Mouse (Mus musculus): Measurements from ENCODE around the gene Arid5a. TPM values are rescaled to one million over a fixed set of nuclear protein-coding genes. Genes with fewer than 3 reads are reported as not detected.

Arid5a gene
- total RNA-seq, 1 experiment: 7.9 TPM

DNA sequence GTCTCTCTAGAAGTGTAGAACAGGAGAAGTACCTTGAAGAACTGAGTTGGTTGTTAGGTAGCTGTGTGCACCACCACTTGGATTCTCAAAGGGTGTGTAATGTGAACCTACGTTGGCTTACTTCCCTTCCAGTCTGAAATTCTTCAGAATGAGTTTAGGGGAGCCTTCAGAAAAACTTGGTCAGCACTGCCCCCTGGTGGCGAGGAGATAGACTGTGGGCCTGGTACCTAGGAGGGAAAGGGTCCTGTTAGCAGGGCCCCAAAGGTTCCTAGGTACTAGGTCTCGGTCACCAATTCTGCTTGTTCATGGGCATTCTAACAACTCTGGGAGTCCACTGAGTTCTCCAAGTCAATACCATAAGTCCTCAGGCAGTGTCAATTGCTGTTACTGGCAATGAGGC, 28.3 kb upstream of the Arid5a start:
- peaks cover 0 to 4% of the 10 kb centered on the region in 2 experiments; a peak in 1 of 4 replicates for H3K4me1 ChIP-seq (ENCODE audit: control insufficient read depth in 2 of 2, insufficient read depth in 2 of 2, low read length in 2 of 2, poor library complexity in 1 of 2)
- in situ Hi-C loops (cut with MboI; ENCODE audit: low sequenced_read_pairs in 2 of 2, unreplicated experiment in 2 of 2): no loop called here
- no peak overlapping the region for H3K27ac ChIP-seq (ENCODE audit: insufficient read depth, low read depth, low read length, poor library complexity, severe bottlenecking)
- peak; percentile 74 for DNase-seq (ENCODE audit: low read depth, low spot score)
- no peak overlapping the region for H3K9ac ChIP-seq (ENCODE audit: insufficient read depth, low read depth, low read length, poor library complexity, severe bottlenecking)
- H3K36me3 ChIP-seq (ENCODE audit: control insufficient read depth, insufficient read depth, low read length, poor library complexity, severe bottlenecking): no peaks in the 10 kb centered on the region
- H3K9me3 ChIP-seq (ENCODE audit: control insufficient read depth, insufficient read depth, low read depth, low read length): no peaks in the 10 kb centered on the region
- no peak overlapping the region for H3K4me3 ChIP-seq (ENCODE audit: insufficient read depth in 1 of 2, low read depth in 1 of 2, low read length in 2 of 2, poor library complexity in 1 of 2, severe bottlenecking in 1 of 2)
- peak; percentile 33; the same call in 1 of the 2 replicates for TF ChIP-seq ZC3H11A (IDR thresholded peaks at IDR 0.05; ENCODE audit: borderline replicate concordance, low read depth, low read length)
- TF ChIP-seq CHD2 (IDR thresholded peaks at IDR 0.05; ENCODE audit: low read depth, low read length): no peak

DNA sequence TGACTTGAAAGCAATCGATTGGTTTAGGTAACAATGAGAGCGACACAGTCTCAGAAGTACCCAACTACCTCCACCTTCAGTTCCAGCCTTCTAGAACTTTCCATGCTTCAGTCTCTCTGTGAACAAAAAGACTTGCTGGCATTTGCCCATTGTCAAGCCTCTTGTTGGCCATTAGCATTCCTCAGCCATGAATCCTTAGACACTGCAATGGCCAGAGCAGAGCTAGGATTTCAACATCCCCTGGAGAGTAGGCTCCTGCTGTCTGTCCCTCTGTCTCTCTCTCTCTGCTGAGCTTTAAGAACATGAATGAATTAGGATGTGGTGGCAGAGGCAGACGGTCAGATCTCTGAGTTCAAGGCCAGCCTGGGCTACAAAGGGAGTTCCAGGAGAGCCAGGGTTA, 26.6 kb upstream of the Arid5a start:
- no peak overlapping the region for H3K9ac ChIP-seq (ENCODE audit: insufficient read depth, low read depth, low read length, poor library complexity, severe bottlenecking)
- no peaks in the 10 kb centered on the region for H3K4me1 ChIP-seq (ENCODE audit: control insufficient read depth in 2 of 2, insufficient read depth in 2 of 2, low read length in 2 of 2, poor library complexity in 1 of 2)
- no peaks in the 10 kb centered on the region for H3K36me3 ChIP-seq (ENCODE audit: control insufficient read depth, insufficient read depth, low read length, poor library complexity, severe bottlenecking)
- no peak overlapping the region for H3K27ac ChIP-seq (ENCODE audit: insufficient read depth, low read depth, low read length, poor library complexity, severe bottlenecking)
- no peak overlapping the region for H3K4me3 ChIP-seq (ENCODE audit: insufficient read depth in 1 of 2, low read depth in 1 of 2, low read length in 2 of 2, poor library complexity in 1 of 2, severe bottlenecking in 1 of 2)
- TF ChIP-seq CHD2 (IDR thresholded peaks at IDR 0.05; ENCODE audit: low read depth, low read length) (no peak), MAFK (IDR thresholded peaks at IDR 0.05; ENCODE audit: insufficient read depth, low read depth, low read length) (no peak), ZNF384 (IDR thresholded peaks at IDR 0.05; ENCODE audit: low read depth, low read length) (no peak), HCFC1 (IDR thresholded peaks at IDR 0.05; ENCODE audit: borderline replicate concordance, insufficient read depth, low read length) (no peak), ZC3H11A (IDR thresholded peaks at IDR 0.05; ENCODE audit: borderline replicate concordance, low read depth, low read length) (no peak)
- in situ Hi-C loops (cut with MboI; ENCODE audit: low sequenced_read_pairs in 2 of 2, unreplicated experiment in 2 of 2): no loop called here
- no peak for DNase-seq (ENCODE audit: low read depth, low spot score)
- H3K9me3 ChIP-seq (ENCODE audit: control insufficient read depth, insufficient read depth, low read depth, low read length): no peaks in the 10 kb centered on the region

DNA sequence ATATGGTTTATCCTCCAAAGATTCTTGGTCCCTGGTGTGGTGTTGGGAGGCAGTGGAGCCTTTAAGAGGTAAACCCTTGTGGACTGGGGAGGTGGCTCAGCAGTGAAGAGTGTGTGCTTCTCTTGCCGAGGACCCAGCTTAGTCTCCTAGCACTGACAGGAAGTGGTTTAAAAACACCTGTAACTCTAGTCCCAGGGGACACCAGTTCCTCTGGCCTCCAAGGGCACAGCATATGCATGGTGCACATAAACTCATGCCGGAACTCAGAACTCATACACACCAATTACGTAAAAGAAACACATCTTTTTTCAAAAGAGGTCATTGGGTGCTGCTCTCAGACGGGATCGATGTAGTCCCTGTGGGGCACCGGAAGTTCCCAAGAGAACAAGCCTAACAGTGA, 25.7 kb upstream of the Arid5a start:
- no peak for DNase-seq (ENCODE audit: low read depth, low spot score)
- Histone ChIP-seq H3K4me1 (ENCODE audit: control insufficient read depth in 2 of 2, insufficient read depth in 2 of 2, low read length in 2 of 2, poor library complexity in 1 of 2) (no peaks in the 10 kb centered on the region), H3K4me3 (ENCODE audit: insufficient read depth in 1 of 2, low read depth in 1 of 2, low read length in 2 of 2, poor library complexity in 1 of 2, severe bottlenecking in 1 of 2) (no peak overlapping the region), H3K27ac (ENCODE audit: insufficient read depth, low read depth, low read length, poor library complexity, severe bottlenecking) (no peak overlapping the region), H3K36me3 (ENCODE audit: control insufficient read depth, insufficient read depth, low read length, poor library complexity, severe bottlenecking) (no peaks in the 10 kb centered on the region), H3K9ac (ENCODE audit: insufficient read depth, low read depth, low read length, poor library complexity, severe bottlenecking) (no peak overlapping the region), H3K9me3 (ENCODE audit: control insufficient read depth, insufficient read depth, low read depth, low read length) (no peaks in the 10 kb centered on the region)
- in situ Hi-C loops (cut with MboI; ENCODE audit: low sequenced_read_pairs in 2 of 2, unreplicated experiment in 2 of 2): no loop called here
- TF ChIP-seq MAFK (IDR thresholded peaks at IDR 0.05; ENCODE audit: insufficient read depth, low read depth, low read length): no peak
- no peak for TF ChIP-seq ZNF384 (IDR thresholded peaks at IDR 0.05; ENCODE audit: low read depth, low read length)
- TF ChIP-seq ZC3H11A (IDR thresholded peaks at IDR 0.05; ENCODE audit: borderline replicate concordance, low read depth, low read length): no peak
- TF ChIP-seq CHD2 (IDR thresholded peaks at IDR 0.05; ENCODE audit: low read depth, low read length): no peak
- no peak for TF ChIP-seq HCFC1 (IDR thresholded peaks at IDR 0.05; ENCODE audit: borderline replicate concordance, insufficient read depth, low read length)

DNA sequence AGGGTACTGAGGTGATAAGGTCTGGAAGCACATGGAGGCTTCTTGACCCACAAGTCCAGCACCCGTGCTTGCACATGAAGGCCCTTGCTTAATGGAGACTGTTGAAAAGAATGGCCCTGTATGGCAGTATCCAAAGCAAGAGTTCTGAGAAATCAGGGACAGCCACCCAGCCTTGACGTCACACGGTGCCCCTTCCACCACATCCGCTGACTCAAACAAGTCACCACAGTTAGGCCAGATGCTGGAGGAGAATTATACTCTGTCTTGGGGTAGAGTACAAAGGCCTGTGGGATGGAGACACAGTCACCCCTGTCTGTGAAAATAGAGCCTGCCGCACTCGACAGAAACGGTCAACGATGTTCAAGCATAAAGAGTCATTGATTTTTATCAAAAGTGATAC, 14.1 kb upstream of the Arid5a start:
- no peaks in the 10 kb centered on the region for H3K36me3 ChIP-seq (ENCODE audit: control insufficient read depth, insufficient read depth, low read length, poor library complexity, severe bottlenecking)
- no peak overlapping the region for H3K27ac ChIP-seq (ENCODE audit: insufficient read depth, low read depth, low read length, poor library complexity, severe bottlenecking)
- no peak for DNase-seq (ENCODE audit: low read depth, low spot score)
- no peak overlapping the region for H3K4me3 ChIP-seq (ENCODE audit: insufficient read depth in 1 of 2, low read depth in 1 of 2, low read length in 2 of 2, poor library complexity in 1 of 2, severe bottlenecking in 1 of 2)
- peaks cover 0 to 4% of the 10 kb centered on the region in 2 experiments; a peak in 1 of 4 replicates for H3K4me1 ChIP-seq (ENCODE audit: control insufficient read depth in 2 of 2, insufficient read depth in 2 of 2, low read length in 2 of 2, poor library complexity in 1 of 2)
- TF ChIP-seq HCFC1 (IDR thresholded peaks at IDR 0.05; ENCODE audit: borderline replicate concordance, insufficient read depth, low read length) (no peak), ZNF384 (IDR thresholded peaks at IDR 0.05; ENCODE audit: low read depth, low read length) (no peak), CHD2 (IDR thresholded peaks at IDR 0.05; ENCODE audit: low read depth, low read length) (no peak), MAFK (IDR thresholded peaks at IDR 0.05; ENCODE audit: insufficient read depth, low read depth, low read length) (no peak), ZC3H11A (IDR thresholded peaks at IDR 0.05; ENCODE audit: borderline replicate concordance, low read depth, low read length) (no peak)
- H3K9me3 ChIP-seq (ENCODE audit: control insufficient read depth, insufficient read depth, low read depth, low read length): no peaks in the 10 kb centered on the region
- H3K9ac ChIP-seq (ENCODE audit: insufficient read depth, low read depth, low read length, poor library complexity, severe bottlenecking): no peak overlapping the region
- in situ Hi-C loops (cut with MboI; ENCODE audit: low sequenced_read_pairs in 2 of 2, unreplicated experiment in 2 of 2): no loop called here

DNA sequence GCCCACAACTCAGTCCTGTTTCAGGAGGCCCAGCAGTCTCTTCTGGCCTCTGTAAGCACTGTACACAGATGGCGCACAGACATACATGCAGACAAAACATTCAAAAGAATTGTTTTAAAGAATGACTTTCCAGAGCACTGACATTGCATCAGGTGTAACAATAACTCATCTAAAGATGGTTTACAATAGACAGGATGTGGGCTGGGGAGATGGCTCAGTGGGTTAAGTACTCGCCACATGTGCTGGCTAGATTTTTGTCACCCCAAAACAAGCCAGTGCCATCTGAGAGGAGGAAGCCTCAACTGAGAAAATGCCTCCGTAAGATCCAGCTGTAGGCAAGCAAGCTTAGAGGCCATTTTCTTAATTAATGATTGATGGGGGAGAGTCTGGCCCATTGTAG, 13.1 kb upstream of the Arid5a start:
- in situ Hi-C loops (cut with MboI; ENCODE audit: low sequenced_read_pairs in 2 of 2, unreplicated experiment in 2 of 2): no loop called here

More for the DNA sequence above, 13.1 kb upstream of the Arid5a start:
- Histone ChIP-seq H3K9ac (ENCODE audit: insufficient read depth, low read depth, low read length, poor library complexity, severe bottlenecking) (no peak overlapping the region), H3K4me3 (ENCODE audit: insufficient read depth in 1 of 2, low read depth in 1 of 2, low read length in 2 of 2, poor library complexity in 1 of 2, severe bottlenecking in 1 of 2) (no peak overlapping the region), H3K27ac (ENCODE audit: insufficient read depth, low read depth, low read length, poor library complexity, severe bottlenecking) (no peak overlapping the region), H3K4me1 (ENCODE audit: control insufficient read depth in 2 of 2, insufficient read depth in 2 of 2, low read length in 2 of 2, poor library complexity in 1 of 2) (peaks cover 0 to 4% of the 10 kb centered on the region in 2 experiments; a peak in 1 of 4 replicates), H3K36me3 (ENCODE audit: control insufficient read depth, insufficient read depth, low read length, poor library complexity, severe bottlenecking) (no peaks in the 10 kb centered on the region), H3K9me3 (ENCODE audit: control insufficient read depth, insufficient read depth, low read depth, low read length) (no peaks in the 10 kb centered on the region)
- no peak for TF ChIP-seq MAFK (IDR thresholded peaks at IDR 0.05; ENCODE audit: insufficient read depth, low read depth, low read length)
- no peak for TF ChIP-seq ZC3H11A (IDR thresholded peaks at IDR 0.05; ENCODE audit: borderline replicate concordance, low read depth, low read length)
- no peak for TF ChIP-seq HCFC1 (IDR thresholded peaks at IDR 0.05; ENCODE audit: borderline replicate concordance, insufficient read depth, low read length)
- no peak for TF ChIP-seq CHD2 (IDR thresholded peaks at IDR 0.05; ENCODE audit: low read depth, low read length)
- TF ChIP-seq ZNF384 (IDR thresholded peaks at IDR 0.05; ENCODE audit: low read depth, low read length): no peak
- no peak for DNase-seq (ENCODE audit: low read depth, low spot score)

All from ES-E14 (cell line).